Mouse (Mus musculus) c-Kit-positive CD71-positive TER-119-positive erythroid progenitor cells, embryonic 14.5 days (primary cell): ENCODE measurements at regions not wholly inside any gene's neighbourhood (a gene's known extent, or its start where the extent isn't known, plus 50 kb on each side); places are given as distances from the start of the nearest gene placed in this dataset.

Source experiments
- DNase-seq: peaks from one replicate; pipeline ENCODE4 v3.0.0-alpha.2; 2013; ENCODE audit warnings: low spot score

GRCm38 (mm10) chr4:89446765-89447487 lies 136.1 kb upstream of the Cdkn2b start:
- DNase-seq, result no peak

- no peak for DNase-seq
Observed at GRCm38 (mm10) chr4:89446156-89446716, 135.4 kb upstream of the Cdkn2b start.

GRCm38 (mm10) chr4:89445214-89446155 lies 134.6 kb upstream of the Cdkn2b start:
- no peak for DNase-seq

GRCm38 (mm10) chr4:89442526-89442925 lies 131.7 kb upstream of the Cdkn2b start:
- no peak for DNase-seq

- DNase-seq, result no peak
Observed at GRCm38 (mm10) chr4:89440821-89441220, 130.0 kb upstream of the Cdkn2b start.

- no peak for DNase-seq
Observed at GRCm38 (mm10) chr4:89440326-89440725, 129.5 kb upstream of the Cdkn2b start.

- DNase-seq, result no peak
Observed at GRCm38 (mm10) chr4:89438665-89439064, 127.8 kb upstream of the Cdkn2b start.

- DNase-seq, result no peak
Observed at GRCm38 (mm10) chr4:89436764-89437163, 125.9 kb upstream of the Cdkn2b start.

GRCm38 (mm10) chr4:89434152-89434551 lies 123.3 kb upstream of the Cdkn2b start:
- no peak for DNase-seq

GRCm38 (mm10) chr4:89433528-89433927 lies 122.7 kb upstream of the Cdkn2b start:
- DNase-seq, result no peak

GRCm38 (mm10) chr4:89431520-89431919 lies 120.7 kb upstream of the Cdkn2b start:
- DNase-seq, result no peak

- no peak for DNase-seq
Observed at GRCm38 (mm10) chr4:89428465-89428864, 117.6 kb upstream of the Cdkn2b start.

GRCm38 (mm10) chr4:89427345-89428293 lies 116.8 kb upstream of the Cdkn2b start:
- DNase-seq, result no peak

GRCm38 (mm10) chr4:89425916-89426315 lies 115.1 kb upstream of the Cdkn2b start:
- no peak for DNase-seq

GRCm38 (mm10) chr4:89421694-89422354 lies 111.0 kb upstream of the Cdkn2b start:
- no peak for DNase-seq

GRCm38 (mm10) chr4:89420868-89421267 lies 110.0 kb upstream of the Cdkn2b start:
- DNase-seq, result no peak

- no peak for DNase-seq
Observed at GRCm38 (mm10) chr4:89419507-89419906, 108.7 kb upstream of the Cdkn2b start.

- DNase-seq, result no peak
Observed at GRCm38 (mm10) chr4:89405624-89406167, 94.9 kb upstream of the Cdkn2b start.

- DNase-seq, result no peak
Observed at GRCm38 (mm10) chr4:89403151-89403550, 92.3 kb upstream of the Cdkn2b start.

GRCm38 (mm10) chr4:89402324-89402723 lies 91.5 kb upstream of the Cdkn2b start:
- no peak for DNase-seq

GRCm38 (mm10) chr4:89401696-89402095 lies 90.9 kb upstream of the Cdkn2b start:
- no peak for DNase-seq
